ENCODE assay signal across 30 mouse cellular contexts in the genomic region with DNA sequence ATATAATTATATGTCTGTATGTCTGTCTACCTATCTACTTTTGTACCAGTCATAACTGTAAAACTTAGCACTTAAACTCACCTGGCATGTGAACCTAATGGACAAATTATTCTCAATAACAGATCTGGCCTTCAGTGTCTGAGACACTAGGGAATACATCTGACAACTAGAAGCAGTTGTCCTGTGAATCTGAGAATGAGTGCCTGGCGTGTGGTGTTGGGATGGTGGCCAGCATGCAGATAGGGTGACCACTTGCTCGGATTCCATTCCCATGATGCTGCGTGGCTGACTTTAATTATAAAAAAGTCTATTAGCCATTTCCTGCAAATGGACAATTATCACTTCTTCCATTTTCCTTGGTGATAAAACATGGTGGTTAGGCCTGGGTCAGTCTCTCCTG. TPM values are rescaled to one million over a fixed set of nuclear protein-coding genes. Genes with fewer than 3 reads are reported as not detected.
"Had no signal": no experiment of that assay in that cellular context is flagged by ENCODE, and none has a peak within 500 bp of the region (broad histone marks: within the 10 kb centered on the region; RNA-seq: fewer than 3 reads in every experiment).

No protein-coding gene starts in this region.

- H3K27me3 ChIP-seq: liver, embryonic 13.5 days; neural tube, embryonic 13.5 days had no signal

- H3K9me3 ChIP-seq: liver, embryonic 13.5 days; neural tube, embryonic 13.5 days had no signal

- H3K4me2 ChIP-seq: liver, embryonic 13.5 days; midbrain, embryonic 11.5 days; neural tube, embryonic 13.5 days had no signal

- DNase-seq: kidney, adult 2 months; kidney, postnatal 25 days; liver, embryonic 13.5 days; lung, adult 2 months; lung, postnatal 14 days; lung, postnatal 4 days; midbrain, embryonic 14.5 days; retina, postnatal 1 day; right cerebral cortex, postnatal 25 days; spleen, adult 18-20 months; thymus, adult 2 months; thymus, postnatal 14 days; thymus, postnatal 4 days had no signal

- H3K27ac ChIP-seq: kidney, postnatal 0 days; liver, embryonic 13.5 days; neural tube, embryonic 13.5 days had no signal

- H3K4me3 ChIP-seq: liver, embryonic 13.5 days; neural tube, embryonic 13.5 days had no signal

- H3K9ac ChIP-seq: liver, embryonic 13.5 days; neural tube, embryonic 13.5 days had no signal

RNA-seq across cellular contexts. Expression of gene Teddm2, which starts 5.9 kb away (rescaled TPM):
- total RNA-seq: megakaryocyte-erythroid progenitor cell, adult 5-6 weeks had no signal

RNA-seq across cellular contexts. Expression of gene Teddm1a, which starts 14.3 kb away (rescaled TPM):
- total RNA-seq: layer of hippocampus, adult 8-10 months; layer of hippocampus, postnatal 10 days; left cerebral cortex, postnatal 36 days; liver, adult 2 months; megakaryocyte progenitor cell, adult 5-6 weeks; megakaryocyte-erythroid progenitor cell, adult 5-6 weeks; midbrain, postnatal 0 days; neutrophil, adult 5-6 weeks had no signal
- polyA plus RNA-seq: kidney, adult 2 months; kidney, embryonic 14.5 days; kidney, postnatal 0 days; limb, embryonic 11.5 days; limb, embryonic 14.5 days; liver, adult 2 months; liver, embryonic 13.5 days; lung, adult 2 months; lung, embryonic 16.5 days; midbrain, embryonic 11.5 days; midbrain, embryonic 14.5 days; midbrain, postnatal 0 days; neural tube, embryonic 13.5 days; stomach, embryonic 16.5 days; thymus, adult 2 months had no signal

RNA-seq across cellular contexts. Expression of gene Teddm1b, which starts 31.7 kb away (rescaled TPM):
- total RNA-seq: layer of hippocampus, adult 8-10 months; layer of hippocampus, postnatal 10 days; left cerebral cortex, postnatal 36 days; megakaryocyte progenitor cell, adult 5-6 weeks; megakaryocyte-erythroid progenitor cell, adult 5-6 weeks; midbrain, postnatal 0 days; neutrophil, adult 5-6 weeks had no signal
- polyA plus RNA-seq: kidney, adult 2 months; large intestine, adult 2 months; lung, adult 2 months had no signal
